Mouse (Mus musculus) activated CD4-positive, CD25-positive, alpha-beta regulatory T cell, adult 4 months (primary cell): Measurements from ENCODE around the gene Eppin. TPM values are rescaled to one million over a fixed set of nuclear protein-coding genes. Genes with fewer than 3 reads are reported as not detected.

Experiments used
- ATAC-seq: one replicate; pipeline ENCODE4 v1.8.0; 2017
- polyA plus RNA-seq, 2 experiments: library from polyadenylated mRNA; unstranded; fragments of 100-300 nt; shearing (Covaris generic); gene quantifications; one replicate each; pipeline ENCODE4 v1.2.1; 2017

Eppin gene
- polyA plus RNA-seq, 2 experiments from 2014 or later: not detected

- ATAC-seq: peak; percentile 41
These were observed 34.3 kb downstream of the Eppin start for GRCm38 (mm10) chr2:164558991-164559645.

DNA sequence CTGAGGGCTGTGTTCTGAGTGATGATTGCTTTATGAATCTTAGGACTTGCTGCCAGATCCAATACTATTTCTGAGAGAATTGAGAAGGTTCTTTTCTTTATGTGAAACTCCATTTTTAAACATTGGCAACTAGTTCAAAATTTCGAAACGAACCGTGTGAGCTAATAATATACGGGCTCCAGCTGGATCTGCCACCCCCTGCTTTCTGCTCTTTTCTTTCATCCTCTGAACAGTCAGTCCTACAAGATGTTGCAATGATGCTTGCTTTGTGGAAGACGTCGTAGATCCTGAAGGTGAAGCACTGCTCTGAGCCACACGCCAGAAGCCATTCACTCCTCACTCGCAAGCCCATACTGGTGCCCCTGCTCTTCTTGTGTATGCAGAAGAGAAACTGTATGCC, 35.0 kb downstream of the Eppin start:
- ATAC-seq: no peak

- no peak for ATAC-seq
These were observed 41.9 kb downstream of the Eppin start for GRCm38 (mm10) chr2:164551502-164551901.

DNA sequence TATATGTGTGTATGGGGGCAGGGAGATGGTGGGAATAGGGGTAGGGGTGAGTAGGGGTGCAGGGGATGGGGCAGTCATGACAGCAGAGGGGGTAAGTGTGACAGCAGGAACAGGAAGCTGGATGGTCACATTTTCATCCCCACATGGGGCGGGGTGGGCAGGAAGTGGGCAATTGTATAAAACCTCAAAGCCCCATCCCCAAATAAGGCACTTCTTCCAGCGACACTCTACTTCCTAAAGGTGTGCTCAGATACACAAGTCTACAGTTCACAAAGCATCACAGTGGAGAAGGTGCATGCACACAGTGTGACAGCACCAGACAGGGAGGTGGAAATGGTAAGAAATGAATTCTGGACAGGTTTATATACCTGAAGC, 42.5 kb downstream of the Eppin start:
- ATAC-seq: peak; percentile 61

DNA sequence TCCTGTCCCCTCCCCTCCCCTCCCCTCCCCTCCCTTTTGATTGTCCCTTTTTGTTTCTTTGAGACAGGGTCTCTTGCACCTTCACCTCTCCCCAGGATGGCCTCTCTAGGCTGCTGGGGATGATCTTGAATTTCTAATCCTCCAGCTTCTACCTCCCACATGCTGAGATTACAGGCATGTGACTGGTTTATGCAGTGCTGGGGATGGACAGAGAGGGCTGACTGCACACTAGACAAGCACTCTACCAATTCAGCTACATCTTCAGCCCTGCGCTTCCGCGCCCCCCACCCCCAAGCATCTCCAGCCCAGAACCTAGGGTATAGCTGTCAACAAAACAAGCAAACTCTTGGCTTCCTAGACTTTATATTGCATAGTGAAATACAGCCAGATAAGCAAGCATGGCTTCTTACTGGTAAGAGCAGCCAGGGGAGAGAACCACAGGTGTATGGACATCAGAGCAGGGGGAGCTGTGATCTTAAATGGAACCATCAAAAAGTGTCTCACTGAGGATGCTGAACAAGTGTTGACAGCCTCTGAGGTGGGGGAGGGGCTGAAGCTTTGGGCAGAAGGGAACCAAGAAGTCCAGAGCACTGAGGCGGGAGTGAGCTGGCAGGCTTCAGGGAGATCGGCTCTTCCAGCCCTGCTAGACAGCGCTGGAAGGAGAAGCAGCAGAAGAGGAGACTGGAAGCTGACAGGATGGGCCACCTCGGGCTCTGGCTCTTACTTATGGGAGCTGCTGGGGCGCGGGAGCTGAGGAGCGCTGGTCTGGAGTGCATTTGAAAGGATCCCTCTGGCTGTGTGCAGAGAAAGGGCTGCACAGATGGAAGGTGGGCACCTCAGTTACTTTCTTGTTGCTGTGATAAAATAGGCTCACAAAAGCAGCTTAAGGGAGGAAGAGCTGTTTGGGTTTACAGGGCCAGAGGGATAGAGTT, 43.2 kb downstream of the Eppin start:
- no peak for ATAC-seq

DNA sequence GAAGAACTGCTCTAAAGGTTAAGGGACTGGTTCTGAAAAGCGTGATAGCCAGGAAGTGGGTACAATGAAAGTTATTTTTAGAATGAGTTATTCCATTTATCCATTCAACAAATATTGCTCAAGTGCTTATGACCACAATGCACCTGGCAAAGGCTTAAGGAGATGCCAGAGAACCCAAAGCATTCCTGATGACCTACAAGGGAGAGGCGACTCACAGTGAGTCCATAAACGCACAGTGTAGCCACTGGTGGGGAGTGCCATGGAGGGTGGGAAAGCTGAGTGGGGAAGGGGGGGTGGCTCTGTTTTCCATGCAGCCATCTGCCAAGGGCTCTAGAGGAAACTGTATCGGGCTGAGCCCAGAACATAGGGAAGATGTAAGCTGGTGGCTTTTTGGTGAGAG, 44.1 kb downstream of the Eppin start:
- no peak for ATAC-seq

DNA sequence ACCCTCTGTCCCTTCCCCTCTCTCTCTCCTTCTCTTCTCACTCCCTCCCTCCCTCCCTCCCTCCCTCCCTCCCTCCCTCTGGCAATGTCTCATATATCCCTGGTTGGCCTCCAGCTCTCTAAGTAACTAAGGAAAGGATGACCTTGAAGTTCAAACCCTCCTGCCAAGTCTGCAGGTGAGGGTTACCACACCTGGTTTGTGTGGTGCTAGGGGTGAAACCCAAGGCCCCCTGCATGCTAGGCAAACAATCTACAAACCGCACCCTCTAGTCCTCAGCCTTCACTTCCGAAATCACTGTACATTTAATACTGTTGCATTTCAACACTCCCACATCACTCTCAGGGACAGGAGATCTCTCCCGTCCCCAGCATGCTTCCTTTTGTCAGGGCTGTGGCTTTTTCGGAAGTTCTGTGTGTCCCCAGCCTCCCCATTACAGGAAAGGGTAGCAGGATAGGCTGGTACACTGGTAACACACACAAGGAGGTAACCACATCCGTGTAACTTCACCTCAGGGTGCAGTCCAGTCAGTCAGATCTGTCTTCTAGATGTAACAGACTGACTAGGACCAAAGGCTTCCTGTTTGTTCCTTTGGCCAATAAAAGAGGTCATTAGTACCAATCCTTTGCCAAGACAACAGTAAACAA, 48.8 kb downstream of the Eppin start:
- ATAC-seq: peak; percentile 93

DNA sequence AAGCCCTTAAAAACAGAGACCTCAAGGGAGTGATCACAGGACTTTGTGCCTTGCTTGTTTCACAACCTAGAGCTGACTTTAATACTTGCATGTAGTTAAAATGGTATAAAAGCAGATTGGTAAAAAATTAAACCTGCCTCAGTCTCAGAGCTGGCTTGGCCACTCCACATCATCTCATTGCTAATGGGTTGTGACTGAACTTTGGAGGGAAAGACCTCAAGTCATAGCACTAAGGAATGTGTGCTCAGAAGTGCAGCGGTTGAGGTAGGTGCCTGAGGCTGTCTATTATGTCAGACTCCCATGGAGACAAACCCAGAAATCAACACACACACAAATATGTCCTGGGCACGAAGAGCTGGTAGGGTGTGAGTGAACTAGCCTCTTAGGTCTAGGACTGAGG, 49.6 kb downstream of the Eppin start:
- no peak for ATAC-seq

DNA sequence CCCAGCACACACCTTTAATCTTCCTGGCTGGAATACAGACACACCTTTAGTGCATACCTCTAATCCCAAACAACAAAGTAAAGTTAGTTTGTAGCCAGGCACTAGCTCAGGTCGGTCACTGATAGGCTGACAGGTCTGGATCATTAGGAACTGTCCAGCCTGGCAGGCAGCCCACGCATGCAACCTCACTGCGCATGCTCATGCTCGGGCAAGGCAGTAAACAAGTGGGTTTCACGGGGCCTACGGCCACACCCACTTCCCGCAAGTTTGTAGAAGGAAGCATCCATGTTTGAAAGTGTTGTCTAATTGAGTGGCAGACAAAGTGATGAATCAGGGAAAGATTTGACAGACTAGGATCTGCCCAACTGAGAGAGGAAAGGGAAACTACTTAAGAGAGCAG, 50.8 kb downstream of the Eppin start:
- ATAC-seq: no peak

- no peak for ATAC-seq
These were observed 51.3 kb downstream of the Eppin start for GRCm38 (mm10) chr2:164542132-164542531.

- peak; percentile 30 for ATAC-seq
These were observed 52.6 kb downstream of the Eppin start for GRCm38 (mm10) chr2:164540652-164541427.

Other genes with a start within 250 kb of the Eppin start
- gene Slpi, start 204.5 kb downstream of the Eppin start, polyA plus RNA-seq: 1 to 10 TPM; 3.4 to 4.2 TPM
- gene Rbpjl, start 190.5 kb downstream of the Eppin start, polyA plus RNA-seq: not detected
- gene Matn4, start 188.4 kb downstream of the Eppin start, polyA plus RNA-seq: under 1 TPM in 1 of 2 experiments, not detected in 1; 0.32 TPM
- 10 to 100 TPM; 13.8 to 23.7 TPM for gene Sdc4, start 149.7 kb downstream of the Eppin start, polyA plus RNA-seq
- gene Sys1, start 136.6 kb downstream of the Eppin start, polyA plus RNA-seq: 10 to 100 TPM; 29.7 to 33.4 TPM
- gene Gm20458, start 132.6 kb downstream of the Eppin start, polyA plus RNA-seq: 1 to 10 TPM in 1 of 2 experiments, not detected in 1; 3.7 TPM
- gene Trp53tg5, start 119.9 kb downstream of the Eppin start, polyA plus RNA-seq: under 1 TPM in 1 of 2 experiments, not detected in 1; 0.37 TPM
- gene Dbndd2, start 107.5 kb downstream of the Eppin start, polyA plus RNA-seq: 1 to 10 TPM; 2.1 to 6.8 TPM
- 10 to 100 TPM; 19.6 to 47.7 TPM for gene Pigt, start 96.1 kb downstream of the Eppin start, polyA plus RNA-seq
- not detected for gene Wfdc2, start 31.2 kb downstream of the Eppin start, polyA plus RNA-seq
- not detected for gene Spint3, start 20.1 kb downstream of the Eppin start, polyA plus RNA-seq
- gene Wfdc6a, start 8.1 kb downstream of the Eppin start, polyA plus RNA-seq: not detected
- not detected for gene Wfdc6b, start 19.9 kb upstream of the Eppin start, polyA plus RNA-seq
- not detected for gene Wfdc8, start 20.0 kb upstream of the Eppin start, polyA plus RNA-seq
- not detected for gene Wfdc16, start 45.2 kb upstream of the Eppin start, polyA plus RNA-seq
- not detected for gene Wfdc10, start 62.5 kb upstream of the Eppin start, polyA plus RNA-seq
- not detected for gene Wfdc9, start 63.0 kb upstream of the Eppin start, polyA plus RNA-seq
- gene Wfdc11, start 80.5 kb upstream of the Eppin start, polyA plus RNA-seq: not detected
- gene Wfdc13, start 91.5 kb upstream of the Eppin start, polyA plus RNA-seq: not detected
- gene Spint4, start 104.9 kb upstream of the Eppin start, polyA plus RNA-seq: not detected
- gene Spint5, start 121.7 kb upstream of the Eppin start, polyA plus RNA-seq: not detected
- gene Wfdc3, start 152.3 kb upstream of the Eppin start, polyA plus RNA-seq: not detected
- 1 to 10 TPM; 6.0 to 6.5 TPM for gene Dnttip1, start 152.4 kb upstream of the Eppin start, polyA plus RNA-seq
- 10 to 100 TPM; 46.3 to 68.1 TPM for gene Ube2c, start 176.3 kb upstream of the Eppin start, polyA plus RNA-seq
- not detected for gene Tnnc2, start 186.4 kb upstream of the Eppin start, polyA plus RNA-seq
- gene Snx21, start 192.2 kb upstream of the Eppin start, polyA plus RNA-seq: 1 to 10 TPM; 5.0 to 5.1 TPM
- 10 to 100 TPM; 35.1 to 49.1 TPM for gene Acot8, start 211.3 kb upstream of the Eppin start, polyA plus RNA-seq
- gene Zswim3, start 211.5 kb upstream of the Eppin start, polyA plus RNA-seq: 1 to 10 TPM; 3.8 to 5.4 TPM
- 10 to 100 TPM; 18.0 to 19.4 TPM for gene Zswim1, start 229.1 kb upstream of the Eppin start, polyA plus RNA-seq
- gene Spata25, start 234.9 kb upstream of the Eppin start, polyA plus RNA-seq: not detected
- 100 to 1,000 TPM; 215 to 216 TPM for gene Ctsa, start 239.3 kb upstream of the Eppin start, polyA plus RNA-seq
- gene Neurl2, start 239.9 kb upstream of the Eppin start, polyA plus RNA-seq: under 1 TPM in 1 of 2 experiments, not detected in 1; 0.69 TPM